Mouse (Mus musculus): ENCODE measurements around the gene Chst5.
A peak's percentile ranks its signal among the peaks of the same experiment; 100 is the strongest.
"Not testable (repeated sequence)": the region's sequence is repeated elsewhere in the genome, so short reads cannot be mapped to it uniquely, and the experiment has no call there.

Chst5 gene

GRCm38 (mm10) chr8:111875758-111876157, 34.5 kb downstream of the Chst5 start:
- no peak for DNase-seq (ENCODE audit: low spot score in 2 of 2)

GRCm38 (mm10) chr8:111871278-111871677, 39.0 kb downstream of the Chst5 start:
- DNase-seq (ENCODE audit: low spot score in 2 of 2) = no peak

GRCm38 (mm10) chr8:111870379-111870778, 39.9 kb downstream of the Chst5 start:
- DNase-seq (ENCODE audit: low spot score in 2 of 2) = no peak

GRCm38 (mm10) chr8:111868664-111869063, 41.6 kb downstream of the Chst5 start:
- DNase-seq (ENCODE audit: low spot score in 2 of 2) = no peak

- no peak for DNase-seq (ENCODE audit: low spot score in 2 of 2)
Observed at GRCm38 (mm10) chr8:111865857-111866256, 44.4 kb downstream of the Chst5 start.

- DNase-seq (ENCODE audit: low spot score in 2 of 2) = no peak
Observed at GRCm38 (mm10) chr8:111865130-111865852, 45.0 kb downstream of the Chst5 start.

- no peak for DNase-seq (ENCODE audit: low spot score in 2 of 2)
Observed at GRCm38 (mm10) chr8:111864648-111865047, 45.6 kb downstream of the Chst5 start.

- DNase-seq (ENCODE audit: low spot score in 2 of 2) = no peak
Observed at GRCm38 (mm10) chr8:111863280-111863679, 47.0 kb downstream of the Chst5 start.

GRCm38 (mm10) chr8:111855977-111856376, 54.3 kb downstream of the Chst5 start:
- DNase-seq (ENCODE audit: low spot score in 2 of 2) = no peak

- DNase-seq (ENCODE audit: low spot score in 2 of 2) = peak; percentile 94 to 97
Observed at GRCm38 (mm10) chr8:111853861-111854501, 56.3 kb downstream of the Chst5 start, which contains the start of gene Cfdp1. Cfdp1 (minus strand) TSS chr8:111854291.

- not testable (repeated sequence) for DNase-seq (ENCODE audit: low spot score in 2 of 2)
Observed at GRCm38 (mm10) chr8:111853219-111853618, 57.0 kb downstream of the Chst5 start.

GRCm38 (mm10) chr8:111846746-111847145, 63.5 kb downstream of the Chst5 start:
- DNase-seq (ENCODE audit: low spot score in 2 of 2) = no peak

All from frontal cortex, postnatal 36 days (tissue).